Mouse (Mus musculus) adrenal gland, adult 8-10 months (tissue): Measurements from ENCODE around the gene Edf1. TPM values are rescaled to one million over a fixed set of nuclear protein-coding genes. Genes with fewer than 3 reads are reported as not detected.

Experiments
- DNase-seq: peaks from one replicate; pipeline ENCODE4 v3.0.0; 2022
- total RNA-seq, 4 experiments: library from RNA; stranded (reverse); gene quantifications; 2 replicates each; pipeline ENCODE4 v1.2.4; 2022

Gene Edf1
- total RNA-seq, 4 experiments from 2014 or later, result 149 to 331 (median 215) TPM

GRCm38 (mm10) chr2:25565741-25566140 is 8.1 kb downstream of the Edf1 start:
- no peak for DNase-seq

GRCm38 (mm10) chr2:25566558-25566957 is 8.9 kb downstream of the Edf1 start:
- DNase-seq, result no peak

- no peak for DNase-seq
Observed at GRCm38 (mm10) chr2:25568473-25569019, 10.9 kb downstream of the Edf1 start.

- DNase-seq, result no peak
Observed at GRCm38 (mm10) chr2:25569323-25569722, 11.7 kb downstream of the Edf1 start.

- no peak for DNase-seq
Observed at GRCm38 (mm10) chr2:25571221-25571620, 13.6 kb downstream of the Edf1 start.

- no peak for DNase-seq
Observed at GRCm38 (mm10) chr2:25573068-25573467, 15.4 kb downstream of the Edf1 start.

- no peak for DNase-seq
Observed at GRCm38 (mm10) chr2:25574136-25574535, 16.5 kb downstream of the Edf1 start.

- DNase-seq, result peak; percentile 96
Observed at GRCm38 (mm10) chr2:25574579-25575431, 17.2 kb downstream of the Edf1 start, which contains the start of the genes Mamdc4 and Phpt1. Gene Mamdc4, minus strand, starts transcription at chr2:25574845. Gene Phpt1, minus strand, starts transcription at chr2:25575224.

- no peak for DNase-seq
Observed at GRCm38 (mm10) chr2:25575432-25576027, 17.9 kb downstream of the Edf1 start.

GRCm38 (mm10) chr2:25576028-25576850 is 18.6 kb downstream of the Edf1 start:
- DNase-seq, result no peak

GRCm38 (mm10) chr2:25576965-25577891 is 19.6 kb downstream of the Edf1 start:
- no peak for DNase-seq

GRCm38 (mm10) chr2:25577951-25578795 is 20.5 kb downstream of the Edf1 start:
- DNase-seq, result no peak

- no peak for DNase-seq
Observed at GRCm38 (mm10) chr2:25578796-25579736, 21.4 kb downstream of the Edf1 start.

- no peak for DNase-seq
Observed at GRCm38 (mm10) chr2:25579737-25580460, 22.3 kb downstream of the Edf1 start.

- no peak for DNase-seq
Observed at GRCm38 (mm10) chr2:25580621-25581101, 23.0 kb downstream of the Edf1 start.

- DNase-seq, result no peak
Observed at GRCm38 (mm10) chr2:25581294-25581864, 23.7 kb downstream of the Edf1 start, which contains the start of gene Ajm1. Gene Ajm1, minus strand, starts transcription at chr2:25581757.

GRCm38 (mm10) chr2:25581901-25582301 is 24.3 kb downstream of the Edf1 start:
- DNase-seq, result no peak
